Mouse (Mus musculus) ES-Bruce4 (cell line): Measurements from ENCODE around the gene Ints1.

Source experiments
- CTCF ChIP-seq: IDR thresholded peaks from one replicate; pipeline ENCODE4 v1.8.1; 2011; ENCODE audit warnings: low read depth, low read length
- EP300 ChIP-seq: IDR thresholded peaks from 2 replicates; pipeline ENCODE4 v1.6.1; 2011; ENCODE audit warnings: low read depth, low read length; ENCODE audit not compliant: insufficient read depth
- POLR2A ChIP-seq: IDR thresholded peaks from one replicate; pipeline ENCODE4 v1.8.1; 2011; ENCODE audit warnings: low read length; ENCODE audit not compliant: insufficient read depth

DNA sequence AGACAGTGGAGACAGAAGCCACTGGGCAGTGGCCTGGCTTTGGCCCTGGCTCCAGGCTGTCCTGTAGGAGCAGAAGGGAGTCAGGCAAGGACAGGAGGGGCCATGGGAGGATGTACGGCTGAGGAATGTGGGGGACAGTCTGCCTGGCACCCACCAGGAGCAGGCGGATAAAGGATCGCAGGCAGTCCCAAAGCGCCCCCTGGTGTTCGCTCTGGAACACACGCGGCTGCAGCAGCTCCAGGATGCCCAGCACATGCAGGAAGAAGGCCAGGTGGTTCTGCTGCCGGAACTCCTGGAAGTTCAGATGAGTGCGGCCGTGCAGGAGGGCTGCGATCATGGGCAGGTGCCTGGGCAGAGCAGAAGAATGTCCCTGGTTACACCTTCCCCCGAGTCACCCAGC lies 20.7 kb downstream of the Ints1 start:
- TF ChIP-seq EP300 (no peak), POLR2A (no peak), CTCF (peak; percentile 92)
